Mouse (Mus musculus) gastrocnemius, postnatal 25 days (tissue): ENCODE results near the gene Tex52. TPM values are rescaled to one million over a fixed set of nuclear protein-coding genes. Genes with fewer than 3 reads are reported as not detected.
A peak's percentile ranks its signal among the peaks of the same experiment; 100 is the strongest.
"Not testable (repeated sequence)": the region's sequence is repeated elsewhere in the genome, so short reads cannot be mapped to it uniquely, and the experiment has no call there.

Source experiments
- DNase-seq: peaks from one replicate; pipeline ENCODE4 v3.0.0; 2022
- total RNA-seq, 2 experiments: library from RNA; stranded (reverse); gene quantifications; 1 replicate in 1 of 2; 2 replicates in 1 of 2; pipeline ENCODE4 v1.2.3; 2021

Gene Tex52
- total RNA-seq, 2 experiments from 2014 or later: not detected

DNA sequence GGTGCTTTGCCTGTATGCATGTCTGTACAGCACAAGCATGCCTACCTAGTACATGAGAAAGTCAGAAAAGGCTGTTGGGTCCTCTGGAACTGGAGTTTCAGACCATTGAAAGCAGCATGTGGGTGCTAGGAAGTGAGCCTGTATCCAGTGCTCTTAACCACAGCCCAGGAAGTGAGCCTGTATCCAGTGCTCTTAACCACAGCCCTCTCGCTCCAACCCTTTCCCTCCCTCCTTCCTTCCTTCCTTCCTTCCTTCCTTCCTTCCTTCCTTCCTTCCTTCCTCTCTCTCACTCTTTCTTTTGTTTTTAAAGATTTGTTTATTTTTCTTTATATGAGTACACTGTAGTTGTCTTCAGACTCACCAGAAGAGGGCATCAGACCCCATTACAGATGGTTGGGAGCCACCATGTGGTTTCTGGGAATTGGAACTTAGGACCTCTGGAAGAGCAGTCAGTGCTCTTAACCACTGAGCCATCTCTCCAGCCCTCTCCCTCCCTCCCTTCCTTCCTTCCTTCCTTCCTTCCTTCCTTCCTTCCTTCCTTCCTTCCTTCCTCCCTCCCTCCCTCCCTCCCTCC lies 5.4 kb downstream of the Tex52 start:
- not testable (repeated sequence) for DNase-seq

DNA sequence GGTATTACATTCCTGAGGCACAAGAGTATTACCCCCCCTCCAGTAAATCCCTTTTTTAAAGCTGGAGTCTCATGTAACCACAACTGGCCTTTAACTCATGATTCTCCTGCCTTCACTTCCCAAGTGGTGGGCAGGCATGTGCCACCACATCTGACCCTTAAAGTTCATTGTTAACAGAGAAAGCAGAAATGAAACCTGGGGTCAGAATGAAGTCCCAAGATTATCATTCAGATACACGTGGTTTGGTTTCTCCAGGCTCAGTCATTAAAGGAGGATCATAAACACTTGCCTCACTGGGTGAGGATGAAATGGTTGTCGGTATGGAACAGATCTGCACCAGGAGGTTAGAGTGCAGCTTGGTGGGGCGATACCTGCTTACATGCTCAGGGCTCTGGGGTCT lies 6.0 kb downstream of the Tex52 start:
- DNase-seq: no peak

DNA sequence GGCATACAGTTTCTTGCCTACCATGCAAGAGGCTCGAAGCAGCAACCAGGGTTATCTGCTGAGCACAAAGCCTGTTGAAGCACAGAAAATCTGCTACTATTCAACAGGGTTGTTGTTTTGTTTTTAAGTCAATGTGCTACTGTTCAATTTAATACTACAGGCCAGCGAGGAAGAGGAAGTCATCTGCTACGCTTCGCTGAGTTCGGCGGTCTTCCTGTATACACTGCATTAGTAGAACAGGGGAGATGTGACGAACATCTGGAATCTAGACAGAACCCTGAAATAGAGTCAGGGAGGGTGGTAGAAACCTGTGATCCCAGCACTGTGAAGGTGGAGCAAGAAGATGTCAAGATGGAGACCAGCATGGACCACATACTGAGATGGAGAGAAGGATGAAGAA lies 8.5 kb downstream of the Tex52 start:
- no peak for DNase-seq

DNA sequence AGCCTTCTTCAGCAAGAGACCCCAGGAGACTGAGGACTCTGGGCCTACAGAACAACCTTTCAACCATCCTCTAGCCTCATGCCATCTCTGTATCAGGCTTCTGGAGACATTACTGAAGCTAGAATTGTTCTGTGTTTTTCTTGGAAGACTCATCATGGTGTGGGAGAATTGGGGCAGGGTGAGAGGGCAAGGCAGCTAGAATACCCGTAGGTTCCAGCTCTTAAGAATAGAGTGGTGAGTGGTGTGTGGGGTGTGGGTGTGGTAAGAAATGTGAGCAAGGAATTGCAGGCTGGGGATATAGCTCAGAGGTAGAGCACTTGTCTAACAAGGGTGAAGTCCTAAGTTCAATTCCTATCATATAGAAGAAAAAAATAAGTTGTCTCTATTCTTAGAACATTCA lies 9.8 kb downstream of the Tex52 start:
- no peak for DNase-seq

DNA sequence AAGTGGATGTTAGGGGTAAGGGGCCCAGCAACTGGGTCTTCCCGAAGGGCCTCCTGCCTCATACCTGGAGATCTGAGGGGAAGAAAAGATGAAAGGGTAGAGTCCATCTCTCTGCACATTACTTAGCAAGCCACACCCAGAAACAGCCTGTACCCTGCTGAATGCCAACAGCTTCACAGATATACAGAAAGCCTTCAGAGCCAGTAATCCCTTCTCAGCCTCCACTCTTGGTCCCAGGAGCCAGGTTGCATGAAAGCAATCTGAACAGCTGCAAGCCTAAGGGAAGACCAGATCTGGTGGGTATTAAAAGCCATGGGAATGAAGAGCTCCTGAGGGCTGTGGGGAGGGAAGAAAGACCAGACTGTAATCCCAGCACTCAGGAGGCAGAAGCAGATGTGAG lies 13.9 kb downstream of the Tex52 start:
- DNase-seq: no peak

DNA sequence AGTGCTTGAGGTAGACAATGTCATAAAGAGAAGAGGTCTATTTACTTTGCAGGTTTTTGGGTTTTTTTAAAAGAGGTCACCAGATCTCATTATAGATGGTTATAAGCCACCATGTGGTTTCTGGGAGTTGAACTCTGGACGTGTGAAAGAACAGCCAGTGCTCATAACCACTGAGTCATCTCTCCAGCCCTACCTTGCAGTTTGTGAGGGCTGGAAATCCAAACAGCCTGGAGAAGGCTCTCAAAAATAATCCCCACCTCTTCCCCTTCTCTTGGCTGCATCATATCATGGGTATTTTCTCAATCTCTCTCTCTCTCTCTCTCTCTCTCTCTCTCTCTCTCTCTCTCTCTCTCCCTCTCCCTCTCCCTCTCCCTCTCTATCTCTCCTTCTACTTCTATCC lies 15.4 kb downstream of the Tex52 start:
- DNase-seq: no peak

DNA sequence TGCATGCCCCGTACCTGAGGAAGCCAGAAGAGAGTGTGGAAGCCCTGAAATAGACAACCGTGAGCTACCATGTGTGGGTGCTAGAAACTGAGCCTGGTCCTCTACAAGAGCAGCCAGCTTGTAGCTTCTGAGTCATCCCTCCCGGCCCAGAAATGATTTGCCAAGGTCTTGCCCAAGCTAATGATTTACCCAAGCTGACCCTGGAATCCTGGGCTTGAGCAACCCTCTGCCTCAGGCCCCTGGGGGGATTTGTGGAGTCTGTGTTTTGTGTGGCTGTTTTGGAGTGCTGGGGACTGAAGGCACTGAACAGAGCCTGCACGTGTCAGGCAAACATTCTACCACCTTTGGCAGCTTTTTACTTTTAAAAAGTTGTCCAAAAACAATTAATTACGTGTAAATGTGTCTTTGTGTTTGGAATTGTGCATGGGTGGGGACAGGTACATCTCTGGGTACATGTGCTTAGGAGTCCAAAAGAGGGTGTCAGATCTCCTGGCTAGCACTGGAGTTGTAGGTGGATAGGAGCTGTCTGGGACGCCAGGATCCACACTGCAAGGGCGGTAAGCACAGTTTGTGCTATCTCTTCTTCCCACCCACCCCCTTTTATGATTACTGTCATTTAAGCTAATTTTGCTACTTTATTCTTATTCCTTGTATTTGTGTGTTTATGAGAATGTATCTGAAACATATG lies 22.5 kb downstream of the Tex52 start:
- DNase-seq: no peak

DNA sequence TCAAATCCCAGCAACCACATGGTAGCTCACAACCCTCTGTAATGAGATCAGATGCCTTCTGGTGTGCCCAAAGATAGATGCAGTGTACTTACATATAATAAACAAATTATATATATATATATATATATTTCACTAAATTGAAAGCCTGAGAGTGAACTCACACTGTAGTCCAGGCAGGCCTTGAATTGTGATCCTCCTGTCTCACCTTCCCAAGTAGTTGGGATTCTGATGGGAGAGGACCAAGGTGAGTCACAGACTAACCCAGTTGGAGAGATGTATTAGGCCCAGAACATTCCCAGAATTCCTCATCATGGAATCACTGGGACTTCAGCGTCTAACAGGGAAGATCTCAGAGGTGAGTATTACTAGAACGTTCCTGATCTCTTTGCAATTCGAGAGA lies 23.7 kb downstream of the Tex52 start, which contains the start of gene Nrip2:
Gene Nrip2, plus strand, starts transcription at position 301 of the 400 bp plus-strand sequence.
- no peak for DNase-seq

DNA sequence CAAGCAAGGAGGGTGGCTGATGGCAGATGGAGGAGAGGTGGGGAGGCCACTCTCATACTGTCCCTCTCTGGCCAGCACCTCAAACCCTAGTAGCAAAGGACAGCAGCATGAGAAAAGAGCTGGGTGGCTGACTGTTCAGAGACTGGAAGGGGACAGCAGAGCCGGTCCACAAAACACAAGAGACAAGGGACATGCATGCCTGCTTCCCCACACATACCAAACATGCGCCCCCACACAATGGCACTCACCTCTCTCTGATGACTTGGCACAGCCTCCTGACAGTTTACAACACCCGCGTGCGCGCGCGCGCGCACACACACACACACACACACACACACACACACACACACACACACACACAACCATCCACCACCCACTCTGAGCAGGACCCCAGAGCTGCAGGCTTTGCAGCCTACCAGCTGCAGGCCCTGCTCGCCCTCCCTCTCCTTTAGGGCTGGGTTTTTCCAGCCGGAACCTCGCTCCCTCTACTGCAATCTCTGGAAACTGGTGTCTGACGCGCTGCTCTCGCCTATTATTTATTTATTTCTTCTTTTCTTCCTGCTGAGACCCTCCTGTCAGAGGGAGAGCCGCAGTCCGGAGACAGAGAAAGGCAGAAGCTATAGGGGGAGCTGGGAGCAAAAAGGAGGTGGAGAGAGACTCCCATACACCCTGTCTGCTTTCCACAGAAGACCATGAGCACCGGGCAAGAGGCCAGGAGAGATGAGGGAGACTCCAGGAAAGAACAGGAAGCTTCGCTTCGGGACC lies 24.3 kb downstream of the Tex52 start:
- DNase-seq: no peak

DNA sequence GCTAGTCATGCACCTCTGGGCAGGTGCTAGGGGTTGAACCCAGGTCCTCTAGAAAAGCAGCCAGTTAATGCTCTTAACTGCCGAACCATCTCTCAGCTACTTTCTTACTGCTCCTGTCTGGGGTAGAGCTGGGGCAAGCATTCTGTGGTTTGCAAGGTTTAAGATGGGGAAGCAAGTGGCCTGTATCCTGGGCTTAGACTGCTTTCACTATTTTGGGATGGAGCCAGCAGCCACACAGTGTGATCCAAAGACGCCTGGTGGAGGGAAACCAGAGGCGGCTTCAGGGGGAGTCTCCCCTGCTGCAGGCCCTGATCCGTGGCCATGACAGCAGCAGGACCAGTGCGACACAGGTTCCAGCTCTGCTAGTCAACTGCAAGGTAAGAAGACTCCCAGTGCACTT lies 29.5 kb downstream of the Tex52 start:
- DNase-seq: no peak

DNA sequence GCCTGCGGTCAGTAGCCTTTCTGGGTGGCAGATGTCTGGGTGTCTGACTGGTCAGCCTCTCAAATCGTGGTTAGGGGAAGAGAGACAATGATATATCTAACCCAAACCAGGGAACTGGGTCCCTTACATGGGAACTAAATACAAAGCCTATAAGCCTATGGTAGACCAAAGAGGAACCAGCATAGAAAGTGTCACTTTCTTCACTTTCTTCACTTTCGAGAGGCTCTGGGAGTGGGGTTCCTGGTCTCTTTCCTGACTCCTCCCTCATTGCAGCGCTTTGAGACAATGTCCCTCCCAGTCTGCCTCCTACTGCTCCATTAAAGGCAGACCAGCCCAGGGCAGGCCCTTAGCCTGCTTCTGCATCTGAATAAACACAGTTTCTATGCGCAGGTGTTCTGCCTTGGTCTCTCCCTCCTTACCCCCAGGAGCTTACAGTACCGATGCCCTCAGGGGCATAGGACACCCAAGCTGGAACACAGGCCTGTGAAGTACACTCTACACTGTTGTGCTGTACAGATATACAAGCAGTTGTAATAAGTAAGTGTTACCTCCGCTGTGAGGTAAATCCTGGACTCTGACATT lies 33.4 kb downstream of the Tex52 start:
- DNase-seq: no peak

DNA sequence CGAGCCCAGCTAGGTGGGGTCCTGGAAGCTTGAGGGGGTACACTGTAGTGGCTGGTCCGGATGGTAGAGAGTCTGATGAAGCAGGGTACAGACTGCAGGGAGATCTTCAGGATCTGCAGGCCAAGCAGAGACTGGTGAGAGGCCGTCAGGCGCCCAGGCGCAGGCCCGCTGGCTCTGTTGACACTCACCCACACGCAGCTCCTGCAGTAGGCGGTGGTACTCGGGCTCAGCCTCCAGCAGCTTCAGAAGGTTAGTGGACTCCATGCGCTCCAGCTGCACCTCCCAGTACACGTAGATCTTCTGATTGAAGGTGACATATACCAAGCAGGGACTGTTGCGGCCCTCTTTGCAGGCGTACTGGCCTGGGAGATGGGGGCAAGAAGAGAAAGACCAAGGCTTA lies 35.0 kb downstream of the Tex52 start:
- no peak for DNase-seq

DNA sequence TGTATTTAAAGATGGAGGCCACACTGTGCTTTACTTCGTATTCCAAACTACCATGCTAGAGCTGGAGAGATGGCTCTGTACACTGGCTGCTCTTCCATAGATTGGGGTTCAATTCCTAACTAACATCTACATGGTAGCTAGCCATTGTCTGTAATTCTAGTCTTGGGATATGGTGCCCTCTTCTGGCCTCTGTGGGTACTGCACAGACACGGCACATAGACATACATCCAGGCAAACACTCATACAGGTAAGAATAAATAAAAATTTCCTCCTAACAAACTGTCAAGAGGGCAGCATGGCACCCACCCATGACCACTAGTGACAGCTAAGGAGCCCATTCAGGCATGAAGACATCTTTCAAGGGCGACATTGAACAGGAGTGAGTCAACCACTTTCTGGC lies 35.9 kb downstream of the Tex52 start:
- no peak for DNase-seq

DNA sequence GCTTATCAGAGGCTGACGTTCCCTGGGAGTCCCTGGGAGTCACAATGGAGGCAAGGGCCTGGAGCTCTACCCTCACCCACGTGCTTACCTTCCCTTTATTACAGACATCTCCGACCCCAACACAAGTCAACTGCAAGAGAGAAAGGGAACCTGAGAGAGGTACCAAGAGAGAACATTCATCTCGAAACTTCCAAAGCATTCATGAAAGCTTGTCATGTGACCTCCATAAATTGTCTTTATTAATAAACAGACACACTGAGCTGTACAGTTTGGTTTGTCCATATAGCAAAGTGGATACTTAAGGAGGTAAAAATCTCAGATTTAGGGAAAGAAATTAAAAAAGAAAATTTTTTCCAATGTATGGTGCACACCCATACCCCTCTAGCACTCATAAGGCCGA lies 40.9 kb downstream of the Tex52 start:
- DNase-seq: no peak

DNA sequence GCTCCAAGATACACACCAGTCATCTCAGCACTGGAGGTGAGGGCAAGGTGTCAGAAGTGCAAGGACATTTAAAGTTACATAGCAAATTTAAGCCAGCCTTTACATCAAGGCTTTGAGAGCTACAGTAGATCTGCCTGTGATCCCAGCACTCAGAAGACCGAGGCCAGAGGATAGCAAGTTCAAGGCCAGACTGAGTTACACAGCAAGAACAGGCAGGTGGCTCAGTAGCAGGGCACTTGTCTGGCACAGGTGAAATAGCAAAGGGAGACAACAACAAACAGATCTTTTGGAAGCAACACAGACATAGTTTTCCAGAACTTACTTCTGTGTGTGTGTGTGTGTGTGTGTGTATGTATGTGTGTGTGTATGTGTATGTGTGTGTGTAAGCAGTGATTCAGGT lies 42.8 kb downstream of the Tex52 start:
- no peak for DNase-seq

DNA sequence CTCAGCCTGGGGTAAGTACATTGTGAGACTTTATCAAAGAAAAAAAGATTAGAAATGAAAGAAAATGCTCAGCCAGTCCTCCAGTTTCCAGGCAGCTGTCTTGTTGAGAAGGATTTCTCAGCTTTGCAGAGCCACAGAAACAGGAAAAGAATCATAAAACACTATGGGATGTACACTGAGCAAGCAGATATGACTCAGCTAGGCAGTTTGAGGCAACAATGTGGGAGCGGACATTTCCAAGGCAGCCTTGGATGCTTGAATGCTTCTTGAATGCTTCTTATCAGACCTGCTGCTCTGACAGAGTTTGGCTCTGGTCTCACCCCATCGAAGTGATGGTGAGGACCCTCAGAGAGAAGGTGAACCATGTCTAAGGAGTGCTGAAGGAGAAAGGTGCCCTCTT lies 45.8 kb downstream of the Tex52 start:
- DNase-seq: no peak

DNA sequence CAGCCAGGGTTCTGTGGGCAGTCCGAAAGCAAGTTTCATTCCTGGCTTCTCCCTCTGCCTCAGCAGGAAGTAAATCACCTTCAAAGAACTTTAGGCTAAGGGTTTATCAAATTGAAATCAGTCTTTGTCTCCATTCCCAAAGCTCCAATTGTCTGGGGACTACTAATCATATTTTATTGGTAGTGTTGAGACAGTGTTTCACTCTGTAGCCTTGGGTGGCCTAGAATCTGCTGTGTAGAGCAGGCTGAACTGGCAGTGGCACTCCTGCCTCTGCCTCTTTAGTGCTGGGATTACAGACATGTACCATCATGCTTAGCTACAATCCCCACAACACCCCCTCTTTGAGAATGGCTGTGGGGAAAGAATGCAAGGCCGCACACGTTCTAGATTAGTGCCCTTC lies 46.2 kb downstream of the Tex52 start:
- no peak for DNase-seq

DNA sequence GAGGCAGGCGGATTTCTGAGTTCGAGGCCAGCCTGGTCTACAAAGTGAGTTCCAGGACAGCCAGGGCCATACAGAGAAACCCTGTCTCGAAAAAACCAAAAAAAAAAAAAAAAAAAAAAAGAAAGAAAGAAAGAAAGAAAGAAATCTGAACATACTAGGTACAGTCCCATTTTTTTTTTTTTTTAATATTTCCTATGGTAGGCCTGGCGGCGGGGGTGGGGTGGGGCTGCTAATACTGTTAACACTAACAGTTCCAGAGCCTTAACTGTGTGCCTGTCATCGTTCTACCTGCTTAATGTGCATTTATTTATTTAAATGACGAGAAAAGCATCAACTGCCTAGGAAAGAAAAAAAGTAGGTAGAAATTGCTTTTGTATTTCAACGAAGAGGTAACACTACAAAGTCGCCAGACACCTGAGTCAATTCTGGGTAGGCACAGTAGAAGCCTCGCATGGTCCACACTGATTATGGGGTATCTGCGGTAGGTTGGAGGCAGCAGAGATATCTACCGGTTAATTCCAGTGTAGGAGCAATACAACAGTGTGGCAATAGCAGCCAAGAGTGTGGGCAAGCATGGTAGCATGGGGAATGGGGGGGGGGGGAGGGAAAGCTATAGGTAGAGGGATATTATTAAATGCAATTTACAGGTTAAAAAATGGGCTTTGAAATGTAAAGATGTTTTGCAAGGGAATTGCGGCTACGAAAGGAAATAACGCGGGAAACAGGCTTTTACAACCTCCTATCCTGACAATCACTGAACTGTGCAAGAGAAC lies 48.4 kb downstream of the Tex52 start:
- DNase-seq: no peak

DNA sequence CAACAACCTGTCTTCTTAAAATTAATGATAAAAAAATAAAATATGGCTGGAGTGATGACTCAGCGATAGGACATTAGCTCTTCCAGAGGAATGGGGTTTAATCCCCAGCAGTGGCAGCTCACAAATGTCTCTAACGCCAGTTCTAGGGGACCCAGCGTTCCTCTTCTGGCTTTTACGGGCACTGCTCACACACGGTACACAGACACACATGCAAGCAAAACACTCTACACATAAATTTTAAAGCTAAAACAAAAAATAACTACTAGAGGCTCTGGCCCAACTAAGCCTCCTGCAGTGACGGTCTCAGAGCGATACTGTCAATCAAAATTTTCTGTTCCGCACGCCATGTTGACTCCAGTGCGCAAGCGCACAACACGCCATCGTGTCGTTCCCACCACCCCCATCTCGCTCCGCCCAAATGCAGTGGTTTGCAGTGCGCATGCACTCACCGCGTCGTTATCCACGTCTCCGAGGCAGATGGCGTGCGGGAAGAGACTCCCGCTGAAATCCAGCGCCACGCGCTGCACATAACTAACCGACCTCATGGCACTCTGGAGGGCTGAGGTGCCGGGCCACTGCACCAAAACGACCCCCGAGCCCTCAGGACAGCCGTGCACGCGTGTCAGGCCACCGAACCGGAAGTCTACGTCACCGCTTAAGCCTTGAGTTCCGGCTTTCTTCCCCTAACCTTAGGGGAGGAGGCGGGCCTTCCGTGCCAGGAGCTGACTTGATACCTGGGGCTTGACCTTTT lies 49.2 kb downstream of the Tex52 start, which contains the start of gene Itfg2:
Gene Itfg2, minus strand, starts transcription at position 663 of the 751 bp plus-strand sequence.
- peak; percentile 94 for DNase-seq

DNA sequence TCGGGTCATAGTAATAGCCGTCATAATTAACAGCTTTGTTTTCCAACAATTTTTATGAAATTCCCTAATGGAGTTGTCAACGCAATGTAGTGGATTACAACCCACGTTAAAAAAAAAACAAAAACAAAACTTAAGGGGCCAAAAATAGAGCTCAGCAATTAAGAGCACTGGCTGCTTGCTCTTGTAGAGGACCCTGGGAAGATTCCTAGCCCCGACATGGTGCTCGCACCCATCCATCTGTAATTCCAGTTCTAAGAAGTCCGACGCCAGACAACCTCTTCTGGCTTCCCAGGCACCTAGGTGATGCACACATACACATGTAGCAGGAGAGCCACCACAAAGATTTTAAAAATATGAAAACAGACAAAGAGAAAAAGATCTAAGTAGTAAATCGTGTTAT lies 49.8 kb downstream of the Tex52 start:
- no peak for DNase-seq

DNA sequence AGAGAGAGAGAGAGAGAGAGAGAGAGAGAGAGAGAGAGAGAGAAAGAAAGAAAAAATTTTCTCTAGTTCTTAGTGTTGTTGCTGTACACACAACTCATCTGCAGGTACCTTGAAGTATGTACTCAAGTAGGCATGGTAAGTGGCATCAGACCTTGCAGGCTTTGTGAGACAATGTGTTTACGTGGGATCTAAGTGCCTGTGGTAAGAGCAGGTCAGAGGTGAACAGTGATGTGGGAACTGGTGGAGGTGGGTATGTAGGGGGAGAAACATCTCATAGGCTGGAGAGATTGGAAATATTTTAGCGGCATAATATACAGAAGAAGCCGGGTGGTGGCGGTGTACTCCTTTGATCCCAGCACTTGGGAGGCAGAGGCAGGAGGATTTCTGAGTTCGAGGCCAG lies 52.3 kb downstream of the Tex52 start:
- DNase-seq: no peak

DNA sequence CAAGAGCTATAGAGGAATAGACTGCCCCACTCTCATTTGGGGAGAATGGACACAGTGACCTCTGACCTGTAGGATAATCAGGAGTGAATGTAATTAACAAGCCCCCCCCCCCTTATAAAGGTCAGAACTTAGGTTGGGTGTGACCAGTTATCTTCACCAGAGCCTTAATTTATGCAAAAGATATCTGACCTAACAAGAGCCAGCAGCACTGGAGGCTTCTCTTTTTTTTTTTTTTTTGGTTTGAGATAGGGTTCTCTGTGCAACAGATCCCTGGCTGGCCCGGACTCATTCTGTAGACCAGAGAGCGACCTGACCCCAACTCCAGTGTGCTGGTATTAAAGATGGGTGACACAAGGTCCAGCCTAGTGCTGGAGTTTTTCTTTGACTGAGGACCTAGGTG lies 54.0 kb downstream of the Tex52 start:
- DNase-seq: no peak
